Mouse (Mus musculus) embryonic fibroblast, embryonic 13.5 days (primary cell): ENCODE results near the gene Lhcgr. TPM values are rescaled to one million over a fixed set of nuclear protein-coding genes. Genes with fewer than 3 reads are reported as not detected.

Experiments
- H3K27ac ChIP-seq: 2 replicates; pipeline ENCODE4 v1.5.1; 2012; ENCODE audit warnings: low read length, control low read depth, inconsistent platforms; ENCODE audit not compliant: insufficient read depth
- H3K4me1 ChIP-seq: 2 replicates; pipeline ENCODE4 v1.6.1; 2011; ENCODE audit warnings: low read length; ENCODE audit not compliant: control insufficient read depth, insufficient read depth
- H3K4me3 ChIP-seq: 2 replicates; pipeline ENCODE4 v1.5.1; 2011; ENCODE audit warnings: mild to moderate bottlenecking, control low read depth, low read length; ENCODE audit not compliant: insufficient read depth
- CTCF ChIP-seq: IDR thresholded peaks from 2 replicates; pipeline ENCODE4 v1.5.1; 2011; ENCODE audit warnings: mild to moderate bottlenecking, control low read depth, low read length, moderate library complexity, borderline replicate concordance; ENCODE audit not compliant: insufficient read depth
- POLR2A ChIP-seq: IDR thresholded peaks from 2 replicates; pipeline ENCODE4 v1.6.1; 2011; ENCODE audit warnings: low read depth, mild to moderate bottlenecking, control low read depth, low read length, moderate library complexity
- polyA plus RNA-seq: library from polyadenylated mRNA; stranded (reverse); fragments of >200 nt; gene quantifications from 2 replicates; pipeline ENCODE4 v1.2.4, GENCODE M21; 2011; ENCODE audit warnings: low read depth; ENCODE audit not compliant: missing spikeins, insufficient read length

Lhcgr gene
- polyA plus RNA-seq, 1 experiment: not detected

- TF ChIP-seq CTCF (no peak), POLR2A (no peak)
These were observed 42.1 kb downstream of the Lhcgr start for GRCm38 (mm10) chr17:88749646-88750045.

GRCm38 (mm10) chr17:88706231-88706649 is 85.5 kb downstream of the Lhcgr start:
- no peak overlapping the region for H3K4me3 ChIP-seq
- H3K27ac ChIP-seq: no peak overlapping the region
- TF ChIP-seq POLR2A (no peak), CTCF (no peak)
- H3K4me1 ChIP-seq: no peaks in the 10 kb centered on the region

More at GRCm38 (mm10) chr17:88749646-88750045, 42.1 kb downstream of the Lhcgr start:
- no peaks in the 10 kb centered on the region for H3K4me1 ChIP-seq
- no peak overlapping the region for H3K27ac ChIP-seq
- H3K4me3 ChIP-seq: no peak overlapping the region

GRCm38 (mm10) chr17:88703112-88703511 is 88.7 kb downstream of the Lhcgr start:
- TF ChIP-seq CTCF: no peak
- no peak for TF ChIP-seq POLR2A
- no peak overlapping the region for H3K27ac ChIP-seq
- H3K4me3 ChIP-seq: no peak overlapping the region
- H3K4me1 ChIP-seq: no peaks in the 10 kb centered on the region

- TF ChIP-seq POLR2A: no peak
- no peak for TF ChIP-seq CTCF
- H3K27ac ChIP-seq: no peak overlapping the region
- no peaks in the 10 kb centered on the region for H3K4me1 ChIP-seq
- no peak overlapping the region for H3K4me3 ChIP-seq
These were observed 89.4 kb downstream of the Lhcgr start for GRCm38 (mm10) chr17:88702345-88702744.

- Histone ChIP-seq H3K27ac (no peak overlapping the region), H3K4me3 (no peak overlapping the region), H3K4me1 (no peaks in the 10 kb centered on the region)
- TF ChIP-seq CTCF: no peak
- no peak for TF ChIP-seq POLR2A
These were observed 90.9 kb downstream of the Lhcgr start for GRCm38 (mm10) chr17:88700901-88701300.

- H3K4me1 ChIP-seq: no peaks in the 10 kb centered on the region
- TF ChIP-seq POLR2A (no peak), CTCF (no peak)
- no peak overlapping the region for H3K27ac ChIP-seq
- no peak overlapping the region for H3K4me3 ChIP-seq
These were observed 95.0 kb downstream of the Lhcgr start for GRCm38 (mm10) chr17:88696656-88697333.

- H3K4me3 ChIP-seq: no peak overlapping the region
- no peak overlapping the region for H3K27ac ChIP-seq
- TF ChIP-seq POLR2A (no peak), CTCF (no peak)
- H3K4me1 ChIP-seq: no peaks in the 10 kb centered on the region
These were observed 103.6 kb downstream of the Lhcgr start for GRCm38 (mm10) chr17:88688226-88688625.

GRCm38 (mm10) chr17:88675310-88676309 is 116.2 kb downstream of the Lhcgr start:
- TF ChIP-seq CTCF (no peak), POLR2A (no peak)
- no peak overlapping the region for H3K4me3 ChIP-seq
- no peak overlapping the region for H3K27ac ChIP-seq
- H3K4me1 ChIP-seq: no peaks in the 10 kb centered on the region

GRCm38 (mm10) chr17:88670800-88671199 is 121.0 kb downstream of the Lhcgr start:
- no peaks in the 10 kb centered on the region for H3K4me1 ChIP-seq
- no peak overlapping the region for H3K4me3 ChIP-seq
- TF ChIP-seq POLR2A (no peak), CTCF (no peak)
- no peak overlapping the region for H3K27ac ChIP-seq

GRCm38 (mm10) chr17:88669921-88670320 is 121.9 kb downstream of the Lhcgr start:
- H3K4me1 ChIP-seq: no peaks in the 10 kb centered on the region
- H3K27ac ChIP-seq: no peak overlapping the region
- H3K4me3 ChIP-seq: no peak overlapping the region
- TF ChIP-seq POLR2A (no peak), CTCF (no peak)

- no peak for TF ChIP-seq CTCF
- TF ChIP-seq POLR2A: no peak
- Histone ChIP-seq H3K4me1 (no peaks in the 10 kb centered on the region), H3K4me3 (no peak within 1 kb of the TSS), H3K27ac (no peak within 1 kb of the TSS)
These were observed 123.3 kb downstream of the Lhcgr start, which contains the start of gene Gtf2a1l for GRCm38 (mm10) chr17:88668452-88668851. Gene Gtf2a1l, plus strand, starts transcription at chr17:88668660.

Other genes with a start within 250 kb of the Lhcgr start
- 88.3 and 103 TPM in 2 replicates for gene Ston1, start 194.3 kb downstream of the Lhcgr start, polyA plus RNA-seq
- gene Gtf2a1l, start 123.3 kb downstream of the Lhcgr start, polyA plus RNA-seq: not detected in 2 replicates